Mouse (Mus musculus) telencephalon, adult 2 months (tissue): ENCODE results near the gene Thtpa.

ENCODE experiments used
- DNase-seq: peaks from one replicate; pipeline ENCODE4 v3.0.0-alpha.2; 2011; ENCODE audit warnings: low read depth, low spot score

Thtpa gene

GRCm38 (mm10) chr14:55135676-55136075, 41.1 kb downstream of the Thtpa start:
- DNase-seq = no peak

DNA sequence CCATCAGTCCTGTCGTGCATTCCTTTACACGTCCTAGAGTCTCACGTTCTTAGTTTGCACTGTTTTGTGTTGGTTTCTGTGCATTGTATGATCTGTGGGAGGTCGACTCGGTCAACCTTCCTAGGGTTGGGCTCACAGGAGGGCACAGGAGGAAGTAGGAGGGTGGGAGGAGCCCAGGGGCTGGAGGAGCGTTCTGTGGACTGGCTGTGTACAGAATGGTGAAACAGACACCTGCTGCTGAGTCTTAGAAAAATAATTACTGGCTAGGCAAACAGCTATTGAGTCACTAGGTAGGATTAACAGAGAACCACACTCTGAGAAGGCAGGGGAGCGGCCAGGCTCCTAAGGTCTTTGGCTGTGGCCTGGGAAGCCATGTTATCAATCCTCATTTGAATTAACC, 44.7 kb downstream of the Thtpa start:
- no peak for DNase-seq

DNA sequence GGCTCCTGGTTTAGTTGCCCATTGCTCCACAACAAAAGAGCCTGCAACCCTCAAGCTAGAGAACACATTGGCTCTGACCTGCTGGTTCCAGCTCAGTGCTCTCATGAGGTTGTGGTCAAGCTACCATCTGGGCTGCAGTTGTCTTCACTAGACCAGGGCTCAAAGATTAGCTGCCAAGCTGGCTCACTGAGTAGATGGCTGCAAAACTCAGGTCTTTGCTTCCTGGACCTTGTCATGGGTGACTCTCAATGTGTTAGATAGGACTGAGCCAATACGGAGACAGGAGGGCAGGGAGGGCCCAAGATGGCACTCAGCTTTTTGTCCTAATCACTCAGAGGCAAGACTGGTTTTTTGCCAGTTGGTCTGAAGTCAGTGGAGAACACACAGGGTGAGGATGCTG, 51.7 kb downstream of the Thtpa start:
- DNase-seq = no peak

- no peak for DNase-seq
These were observed 52.3 kb downstream of the Thtpa start for GRCm38 (mm10) chr14:55146829-55147401.

DNA sequence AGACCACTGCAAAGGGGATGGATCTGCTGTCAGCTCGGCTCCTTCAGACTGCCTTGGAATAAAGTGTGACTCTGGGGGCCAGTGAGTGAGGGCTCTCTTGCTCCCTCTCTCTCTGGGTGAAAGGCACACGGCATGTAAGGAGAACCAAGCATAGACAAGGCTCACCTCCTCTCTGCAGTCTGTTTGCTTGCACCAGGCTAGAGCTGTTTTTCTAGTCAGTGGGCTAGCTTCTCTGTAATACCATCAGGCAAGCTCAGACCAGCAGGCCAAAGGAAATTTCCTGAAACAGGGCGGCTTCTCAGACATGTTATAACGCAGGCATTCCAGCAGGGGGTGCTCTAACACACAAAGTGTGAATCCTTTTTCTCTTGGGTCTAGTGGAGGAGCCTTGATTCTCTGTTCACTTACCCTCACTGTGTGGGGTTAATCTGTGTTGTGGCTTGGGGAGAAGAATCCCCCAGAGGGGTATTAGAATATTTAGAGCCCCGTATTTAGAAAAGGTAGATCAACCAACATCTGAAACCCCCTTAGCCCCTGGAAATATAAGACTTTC, 53.9 kb downstream of the Thtpa start:
- DNase-seq = no peak
